Comparison of ENCODE assay signal across 31 mouse cellular contexts in genomic region chr16:87561501-87561900, GRCm38 (mm10). TPM values are rescaled to one million over a fixed set of nuclear protein-coding genes. Genes with fewer than 3 reads are reported as not detected.
"Had no signal": no experiment of that assay in that cellular context is flagged by ENCODE, and none has a peak within 500 bp of the region (broad histone marks: within the 10 kb centered on the region; RNA-seq: fewer than 3 reads in every experiment).

No protein-coding gene starts in this region.

- DNase-seq: heart, adult 18-20 months; heart, adult 2 months; heart, postnatal 10 days; heart, postnatal 14 days; heart, postnatal 36 days; heart, postnatal 4 days; kidney, adult 11 months; kidney, postnatal 25 days; kidney, postnatal 4 days; layer of hippocampus, adult 9-11 months; layer of hippocampus, postnatal 36 days had no signal

- ATAC-seq: hindbrain, embryonic 16.5 days; hindbrain, postnatal 0 days; inflammation-experienced regulatory T-cells, adult 6 months; intestine, embryonic 15.5 days; intestine, embryonic 16.5 days; intestine, postnatal 0 days had no signal

- H3K27me3 ChIP-seq: heart, embryonic 12.5 days; heart, embryonic 13.5 days; heart, embryonic 15.5 days; hindbrain, embryonic 12.5 days; hindbrain, embryonic 13.5 days; hindbrain, embryonic 15.5 days; intestine, embryonic 15.5 days had no signal

- H3K4me2 ChIP-seq: heart, embryonic 11.5 days; heart, embryonic 12.5 days; heart, embryonic 13.5 days; heart, embryonic 15.5 days; hindbrain, embryonic 12.5 days; hindbrain, embryonic 13.5 days; hindbrain, embryonic 14.5 days; hindbrain, embryonic 15.5 days; intestine, embryonic 15.5 days had no signal

- H3K9me3 ChIP-seq: heart, embryonic 10.5 days; heart, embryonic 12.5 days; heart, embryonic 13.5 days; heart, embryonic 15.5 days; hindbrain, embryonic 10.5 days; hindbrain, embryonic 12.5 days; hindbrain, embryonic 13.5 days; hindbrain, embryonic 15.5 days; intestine, embryonic 15.5 days had no signal

- H3K4me1 ChIP-seq: hindbrain, embryonic 10.5 days; hindbrain, embryonic 12.5 days; hindbrain, embryonic 13.5 days; hindbrain, embryonic 15.5 days had no signal

- H3K36me3 ChIP-seq: heart, embryonic 10.5 days; heart, embryonic 12.5 days; heart, embryonic 13.5 days; heart, embryonic 15.5 days; hindbrain, embryonic 10.5 days; hindbrain, embryonic 12.5 days; hindbrain, embryonic 13.5 days; hindbrain, embryonic 15.5 days; intestine, embryonic 15.5 days had no signal

- H3K9ac ChIP-seq: heart, embryonic 12.5 days; heart, embryonic 13.5 days; heart, embryonic 15.5 days; hindbrain, embryonic 12.5 days; hindbrain, embryonic 13.5 days; hindbrain, embryonic 14.5 days; hindbrain, embryonic 15.5 days; intestine, embryonic 15.5 days had no signal

- H3K27ac ChIP-seq: heart, adult 2 months; heart, embryonic 10.5 days; heart, embryonic 13.5 days; heart, embryonic 15.5 days; hindbrain, embryonic 10.5 days; hindbrain, embryonic 12.5 days; hindbrain, embryonic 13.5 days; hindbrain, embryonic 14.5 days; hindbrain, embryonic 15.5 days; hindbrain, postnatal 0 days; intestine, embryonic 15.5 days; kidney, postnatal 0 days; layer of hippocampus, adult 2 months; left cerebral cortex, adult 2 months had no signal

- H3K4me3 ChIP-seq: heart, adult 2 months; heart, embryonic 10.5 days; heart, embryonic 12.5 days; heart, embryonic 13.5 days; heart, embryonic 15.5 days; hindbrain, embryonic 10.5 days; hindbrain, embryonic 12.5 days; hindbrain, embryonic 13.5 days; hindbrain, embryonic 15.5 days; intestine, embryonic 15.5 days; layer of hippocampus, adult 2 months; left cerebral cortex, adult 2 months had no signal

RNA-seq across cellular contexts. Expression of gene Map3k7cl, which starts 8.4 kb away (rescaled TPM):
- polyA plus RNA-seq: heart, embryonic 10.5 days; heart, embryonic 11.5 days; hindbrain, embryonic 10.5 days; hindbrain, embryonic 11.5 days; hindbrain, embryonic 15.5 days; hindbrain, embryonic 16.5 days; inflammation-experienced regulatory T-cells, adult 6 months had no signal
